Mouse (Mus musculus) thymus, postnatal 0 days (tissue): ENCODE measurements around the gene Gm21976. TPM values are rescaled to one million over a fixed set of nuclear protein-coding genes. Genes with fewer than 3 reads are reported as not detected.

Experiments
- DNase-seq: peaks from one replicate; pipeline ENCODE4 v3.0.0-alpha.2; 2015; ENCODE audit warnings: low spot score
- polyA plus RNA-seq: library from polyadenylated mRNA; unstranded; fragments of >200 nt; fragmentation: Nextera tagmentation; extraction: Ambion mirVana; gene quantifications from 2 replicates; pipeline ENCODE4 v1.2.1, GENCODE M21; 2015

Gm21976 gene
- polyA plus RNA-seq: not detected in 2 replicates

GRCm38 (mm10) chr13:98279686-98280085 lies at the start of gene Gm21976:
Gene Gm21976 (plus strand): TSS chr13:98279887.
- no peak for DNase-seq

GRCm38 (mm10) chr13:98230511-98230910 lies 49.2 kb upstream of the Gm21976 start:
- DNase-seq: no peak

- DNase-seq: no peak
These were observed 44.2 kb upstream of the Gm21976 start for GRCm38 (mm10) chr13:98235451-98235850.

GRCm38 (mm10) chr13:98239978-98240641 lies 39.6 kb upstream of the Gm21976 start:
- DNase-seq: peak; percentile 63

- DNase-seq: no peak
These were observed 38.0 kb upstream of the Gm21976 start for GRCm38 (mm10) chr13:98241531-98242282.

- DNase-seq: no peak
These were observed 34.9 kb upstream of the Gm21976 start for GRCm38 (mm10) chr13:98244571-98245350.

- no peak for DNase-seq
These were observed 34.3 kb upstream of the Gm21976 start for GRCm38 (mm10) chr13:98245386-98245785.

GRCm38 (mm10) chr13:98249594-98249993 lies 30.1 kb upstream of the Gm21976 start:
- DNase-seq: no peak

- DNase-seq: no peak
These were observed 24.8 kb upstream of the Gm21976 start for GRCm38 (mm10) chr13:98254921-98255320.

GRCm38 (mm10) chr13:98262636-98263457 lies 16.8 kb upstream of the Gm21976 start, which contains the start of the genes Utp15 and Ankra2:
Gene Utp15 (minus strand): TSS chr13:98263041.
Gene Ankra2 (plus strand): TSS chr13:98263074.
- peak; percentile 98 for DNase-seq

GRCm38 (mm10) chr13:98263458-98263987 lies 16.2 kb upstream of the Gm21976 start:
- DNase-seq: no peak

- DNase-seq: no peak
These were observed 15.6 kb upstream of the Gm21976 start for GRCm38 (mm10) chr13:98264111-98264510.

GRCm38 (mm10) chr13:98274023-98274422 lies 5.7 kb upstream of the Gm21976 start:
- DNase-seq: no peak

GRCm38 (mm10) chr13:98275646-98276045 lies 4.0 kb upstream of the Gm21976 start:
- no peak for DNase-seq

GRCm38 (mm10) chr13:98276253-98276652 lies 3.4 kb upstream of the Gm21976 start:
- no peak for DNase-seq

GRCm38 (mm10) chr13:98277501-98277900 lies 2.2 kb upstream of the Gm21976 start:
- no peak for DNase-seq

- no peak for DNase-seq
These were observed 1.4 kb downstream of the Gm21976 start for GRCm38 (mm10) chr13:98280990-98281650.

GRCm38 (mm10) chr13:98290719-98291118 lies 11.0 kb downstream of the Gm21976 start:
- no peak for DNase-seq

GRCm38 (mm10) chr13:98291712-98292111 lies 12.0 kb downstream of the Gm21976 start:
- DNase-seq: no peak

- no peak for DNase-seq
These were observed 16.4 kb downstream of the Gm21976 start for GRCm38 (mm10) chr13:98296072-98296471.
